Mouse (Mus musculus) testis, adult 2 months (tissue): ENCODE data around the gene Nit2.

Source experiments
- CTCF ChIP-seq: fragments of 200-500 bp; IDR thresholded peaks from 2 replicates; pipeline ENCODE4 v1.5.1; 2012; ENCODE audit warnings: low read depth, mild to moderate bottlenecking, inconsistent platforms, low read length, moderate library complexity; ENCODE audit not compliant: control insufficient read depth, insufficient read depth, insufficient replicate concordance
- POLR2A ChIP-seq: fragments of 200-500 bp; IDR thresholded peaks from 2 replicates; pipeline ENCODE4 v1.6.1; 2012; ENCODE audit warnings: low read depth, mild to moderate bottlenecking, inconsistent platforms, low read length, moderate library complexity; ENCODE audit not compliant: control insufficient read depth

- no peak for TF ChIP-seq POLR2A
- TF ChIP-seq CTCF, result no peak
These were observed 4.3 kb downstream of the Nit2 start for GRCm38 (mm10) chr16:57162841-57163240.
